Mouse (Mus musculus): Measurements from ENCODE around the gene Zfyve26.

DNA sequence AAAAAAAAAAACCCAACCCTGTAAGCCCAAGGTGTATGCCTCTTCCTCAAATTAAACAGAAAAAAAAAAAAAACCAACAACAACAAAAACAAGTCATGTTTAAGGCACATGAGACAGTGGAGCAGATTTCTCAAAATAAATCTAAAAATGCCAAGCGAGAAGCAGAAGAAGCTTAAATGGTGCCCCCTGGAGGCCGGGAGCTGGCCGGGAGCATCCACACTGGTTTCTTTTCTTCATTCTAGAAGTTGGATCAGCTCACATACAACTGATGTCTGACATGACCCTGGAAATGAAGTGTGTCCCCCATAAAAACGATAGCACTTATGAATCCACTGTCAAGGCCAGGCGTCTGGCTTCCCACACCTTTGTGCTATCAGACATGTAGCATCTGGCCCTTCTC, 35.1 kb downstream of the Zfyve26 start:
- TF ChIP-seq CTCF (IDR thresholded peaks at IDR 0.05; ENCODE audit: low read depth, low read length) (peak; percentile 49), POLR2A (IDR thresholded peaks at IDR 0.05; ENCODE audit: insufficient read depth, low read length) (no peak), EP300 (IDR thresholded peaks at IDR 0.05; ENCODE audit: insufficient read depth, low read depth, low read length) (no peak)
